Mouse (Mus musculus): Measurements from ENCODE around the gene Mtmr12. TPM values are rescaled to one million over a fixed set of nuclear protein-coding genes. Genes with fewer than 3 reads are reported as not detected.

Gene Mtmr12
- polyA plus RNA-seq, 1 experiment = 18.7 TPM

DNA sequence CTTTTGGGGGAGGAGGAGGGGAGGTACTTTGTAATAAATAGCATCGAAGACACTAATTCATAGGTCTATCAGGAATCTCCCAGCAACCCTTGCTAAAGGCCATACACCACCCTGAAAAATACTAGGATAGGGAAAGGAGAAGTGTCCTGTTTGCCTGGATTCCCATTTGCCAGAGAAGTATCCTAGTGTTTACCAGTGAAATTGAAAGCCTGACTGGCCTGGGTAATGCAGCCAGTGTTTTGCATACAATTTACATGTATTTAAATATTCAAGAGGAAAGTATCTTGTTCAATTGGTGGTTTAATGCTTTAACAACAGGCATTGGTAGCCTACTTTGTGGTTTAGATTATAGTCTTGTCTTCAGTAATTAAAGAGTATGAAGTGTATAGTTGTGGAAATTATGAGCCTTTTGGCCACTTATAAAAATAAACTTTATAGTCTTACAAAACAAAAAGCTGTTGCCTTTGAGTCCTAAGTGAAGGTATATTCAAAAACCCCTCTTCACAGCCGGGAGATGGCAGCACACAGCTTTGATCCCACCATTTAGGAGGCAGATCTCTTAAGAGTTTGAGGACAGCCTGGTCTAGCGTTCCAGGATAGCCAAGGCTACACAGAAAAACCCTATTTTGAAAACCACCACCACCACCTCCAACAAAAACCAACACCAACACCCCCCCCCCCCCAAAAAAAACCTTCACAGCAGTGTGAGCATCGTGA lies 69.4 kb downstream of the Mtmr12 start:
- Histone ChIP-seq H3K4me1 (ENCODE audit: control insufficient read depth, insufficient read depth, low read length) (no peaks in the 10 kb centered on the region), H3K27ac (ENCODE audit: insufficient read depth, low read length) (no peak overlapping the region), H3K4me3 (replicated peaks; ENCODE audit: insufficient read depth, low read depth, low read length) (no peak overlapping the region), H3K27me3 (ENCODE audit: control insufficient read depth, insufficient read depth, low read length) (no peaks in the 10 kb centered on the region)
- TF ChIP-seq POLR2A (IDR thresholded peaks at IDR 0.05; ENCODE audit: borderline replicate concordance, insufficient read depth, low read length) (no peak), CTCF (IDR thresholded peaks at IDR 0.05; ENCODE audit: borderline replicate concordance, insufficient read depth, low read depth, low read length) (no peak)
- WGBS = 65% methylated on average over 4 of the region's 4 CpGs
- DNase-seq = no peak

GRCm38 (mm10) chr15:12275091-12275623 lies 70.3 kb downstream of the Mtmr12 start:
- Histone ChIP-seq H3K27ac (ENCODE audit: insufficient read depth, low read length) (no peak overlapping the region), H3K27me3 (ENCODE audit: control insufficient read depth, insufficient read depth, low read length) (no peaks in the 10 kb centered on the region), H3K4me3 (replicated peaks; ENCODE audit: insufficient read depth, low read depth, low read length) (no peak overlapping the region), H3K4me1 (ENCODE audit: control insufficient read depth, insufficient read depth, low read length) (no peaks in the 10 kb centered on the region)
- 76% methylated on average over 4 of the region's 4 CpGs for WGBS
- no peak for TF ChIP-seq CTCF (IDR thresholded peaks at IDR 0.05; ENCODE audit: borderline replicate concordance, insufficient read depth, low read depth, low read length)
- no peak for TF ChIP-seq POLR2A (IDR thresholded peaks at IDR 0.05; ENCODE audit: borderline replicate concordance, insufficient read depth, low read length)
- no peak for DNase-seq

DNA sequence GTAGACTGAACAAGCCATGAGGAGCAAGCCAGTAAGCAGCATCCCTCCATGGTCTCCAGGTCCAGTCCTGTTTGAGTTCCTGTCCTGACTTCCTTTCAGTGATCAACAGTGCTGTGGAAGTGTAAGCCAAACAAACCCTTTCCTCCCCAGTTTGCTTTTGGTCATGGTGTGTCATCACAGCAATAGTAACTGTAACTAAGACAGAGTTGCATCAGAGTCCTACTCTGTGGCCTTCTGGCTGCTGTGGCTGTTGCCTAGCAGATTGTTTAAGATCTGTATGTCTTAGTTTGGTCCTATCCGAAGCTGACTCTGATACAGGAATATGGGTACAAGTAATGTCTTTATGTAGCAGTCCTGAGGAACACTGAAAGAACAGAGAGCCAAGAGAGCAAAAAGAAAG lies 75.0 kb downstream of the Mtmr12 start:
- DNase-seq = no peak
- 96% methylated on average over 1 of the region's 1 CpGs for WGBS
- H3K27me3 ChIP-seq (ENCODE audit: control insufficient read depth, insufficient read depth, low read length) = no peaks in the 10 kb centered on the region
- no peaks in the 10 kb centered on the region for H3K4me1 ChIP-seq (ENCODE audit: control insufficient read depth, insufficient read depth, low read length)
- no peak for TF ChIP-seq CTCF (IDR thresholded peaks at IDR 0.05; ENCODE audit: borderline replicate concordance, insufficient read depth, low read depth, low read length)
- no peak overlapping the region for H3K4me3 ChIP-seq (replicated peaks; ENCODE audit: insufficient read depth, low read depth, low read length)
- H3K27ac ChIP-seq (ENCODE audit: insufficient read depth, low read length) = no peak overlapping the region

DNA sequence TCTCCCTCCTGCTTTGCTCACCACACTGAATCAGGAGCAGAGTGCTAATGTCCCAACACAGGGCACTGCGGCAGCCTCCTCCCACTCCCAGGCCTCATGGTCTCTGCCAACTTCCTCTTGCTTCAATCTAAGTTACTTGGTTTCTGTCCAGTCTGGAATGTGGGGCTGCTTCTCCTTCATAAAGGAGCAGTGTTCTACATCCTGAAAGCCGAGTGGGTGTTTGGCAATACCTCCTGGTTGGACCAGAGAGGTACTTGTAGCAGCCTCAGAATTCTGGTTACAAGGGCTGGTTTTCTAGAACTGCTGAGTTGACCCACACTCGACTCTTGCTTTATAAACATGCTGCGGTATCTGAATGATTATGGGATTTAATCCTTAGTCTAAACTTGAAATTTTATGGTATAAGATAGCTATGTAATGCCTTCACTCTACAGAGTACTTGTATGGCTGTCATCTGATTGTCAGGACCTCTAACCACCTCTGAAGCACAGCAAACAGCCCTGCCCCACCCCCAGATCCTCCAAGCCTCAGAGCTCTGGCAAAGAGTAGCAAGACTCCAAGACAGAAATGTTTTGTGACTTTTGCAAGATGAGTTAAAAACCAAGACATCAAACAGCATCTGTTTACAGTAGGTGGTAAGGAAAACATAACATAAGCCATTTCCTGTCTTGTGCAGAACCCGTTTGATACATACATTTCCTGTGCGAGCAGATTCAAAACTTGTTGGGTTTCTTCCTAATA lies 80.1 kb downstream of the Mtmr12 start:
- DNase-seq = no peak
- H3K27ac ChIP-seq (ENCODE audit: insufficient read depth, low read length) = no peak overlapping the region
- 70% methylated on average over 6 of the region's 6 CpGs for WGBS
- TF ChIP-seq CTCF (IDR thresholded peaks at IDR 0.05; ENCODE audit: borderline replicate concordance, insufficient read depth, low read depth, low read length) = no peak
- TF ChIP-seq POLR2A (IDR thresholded peaks at IDR 0.05; ENCODE audit: borderline replicate concordance, insufficient read depth, low read length) = no peak
- H3K4me1 ChIP-seq (ENCODE audit: control insufficient read depth, insufficient read depth, low read length) = no peaks in the 10 kb centered on the region
- no peak overlapping the region for H3K4me3 ChIP-seq (replicated peaks; ENCODE audit: insufficient read depth, low read depth, low read length)
- no peaks in the 10 kb centered on the region for H3K27me3 ChIP-seq (ENCODE audit: control insufficient read depth, insufficient read depth, low read length)

- Histone ChIP-seq H3K27me3 (ENCODE audit: control insufficient read depth, insufficient read depth, low read length) (no peaks in the 10 kb centered on the region), H3K4me3 (replicated peaks; ENCODE audit: insufficient read depth, low read depth, low read length) (no peak overlapping the region), H3K27ac (ENCODE audit: insufficient read depth, low read length) (no peak overlapping the region), H3K4me1 (ENCODE audit: control insufficient read depth, insufficient read depth, low read length) (no peaks in the 10 kb centered on the region)
- TF ChIP-seq CTCF (IDR thresholded peaks at IDR 0.05; ENCODE audit: borderline replicate concordance, insufficient read depth, low read depth, low read length) = no peak
- no peak for TF ChIP-seq POLR2A (IDR thresholded peaks at IDR 0.05; ENCODE audit: borderline replicate concordance, insufficient read depth, low read length)
- WGBS = 70% methylated on average over 5 of the region's 5 CpGs
- DNase-seq = no peak
Measured at GRCm38 (mm10) chr15:12285535-12285809, 80.6 kb downstream of the Mtmr12 start.

DNA sequence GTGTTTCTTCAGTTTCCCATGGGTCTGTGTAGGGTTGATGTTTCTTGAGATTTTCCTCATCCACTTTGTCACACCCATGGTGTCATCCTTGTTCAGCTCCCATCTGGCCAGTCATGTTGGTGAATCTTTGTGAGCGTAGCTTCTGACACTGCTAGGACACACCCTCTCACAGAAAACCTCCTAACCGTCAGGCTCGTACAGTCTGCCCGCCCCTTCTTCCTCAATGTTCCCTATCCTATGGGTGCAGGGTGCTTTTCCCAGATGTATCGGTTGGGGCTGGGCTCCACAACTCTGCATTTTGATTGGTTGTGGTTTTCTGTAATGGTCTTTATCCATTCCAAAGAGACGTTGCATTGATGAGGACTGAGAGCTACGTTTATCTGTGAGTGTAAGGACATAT lies 85.5 kb downstream of the Mtmr12 start:
- no peaks in the 10 kb centered on the region for H3K27me3 ChIP-seq (ENCODE audit: control insufficient read depth, insufficient read depth, low read length)
- TF ChIP-seq POLR2A (IDR thresholded peaks at IDR 0.05; ENCODE audit: borderline replicate concordance, insufficient read depth, low read length) (no peak), CTCF (IDR thresholded peaks at IDR 0.05; ENCODE audit: borderline replicate concordance, insufficient read depth, low read depth, low read length) (no peak)
- no peak overlapping the region for H3K27ac ChIP-seq (ENCODE audit: insufficient read depth, low read length)
- H3K4me3 ChIP-seq (replicated peaks; ENCODE audit: insufficient read depth, low read depth, low read length) = no peak overlapping the region
- H3K4me1 ChIP-seq (ENCODE audit: control insufficient read depth, insufficient read depth, low read length) = no peaks in the 10 kb centered on the region
- no peak for DNase-seq
- WGBS = 88% methylated on average over 7 of the region's 7 CpGs

GRCm38 (mm10) chr15:12291757-12292156 lies 86.9 kb downstream of the Mtmr12 start:
- WGBS = 62% methylated on average over 2 of the region's 2 CpGs
- Histone ChIP-seq H3K4me1 (ENCODE audit: control insufficient read depth, insufficient read depth, low read length) (no peaks in the 10 kb centered on the region), H3K4me3 (replicated peaks; ENCODE audit: insufficient read depth, low read depth, low read length) (no peak overlapping the region), H3K27me3 (ENCODE audit: control insufficient read depth, insufficient read depth, low read length) (no peaks in the 10 kb centered on the region), H3K27ac (ENCODE audit: insufficient read depth, low read length) (no peak overlapping the region)
- no peak for TF ChIP-seq POLR2A (IDR thresholded peaks at IDR 0.05; ENCODE audit: borderline replicate concordance, insufficient read depth, low read length)
- TF ChIP-seq CTCF (IDR thresholded peaks at IDR 0.05; ENCODE audit: borderline replicate concordance, insufficient read depth, low read depth, low read length) = no peak
- DNase-seq = no peak

GRCm38 (mm10) chr15:12296228-12296627 lies 91.4 kb downstream of the Mtmr12 start:
- Histone ChIP-seq H3K27me3 (ENCODE audit: control insufficient read depth, insufficient read depth, low read length) (no peaks in the 10 kb centered on the region), H3K4me1 (ENCODE audit: control insufficient read depth, insufficient read depth, low read length) (no peaks in the 10 kb centered on the region), H3K4me3 (replicated peaks; ENCODE audit: insufficient read depth, low read depth, low read length) (no peak overlapping the region), H3K27ac (ENCODE audit: insufficient read depth, low read length) (no peak overlapping the region)
- 66% methylated on average over 2 of the region's 2 CpGs for WGBS
- no peak for DNase-seq
- no peak for TF ChIP-seq POLR2A (IDR thresholded peaks at IDR 0.05; ENCODE audit: borderline replicate concordance, insufficient read depth, low read length)
- no peak for TF ChIP-seq CTCF (IDR thresholded peaks at IDR 0.05; ENCODE audit: borderline replicate concordance, insufficient read depth, low read depth, low read length)
